Mouse (Mus musculus) C2C12 (cell line): Measurements from ENCODE around the gene Ccdc40.

Source experiments
- CEBPB ChIP-seq: IDR thresholded peaks from one replicate; pipeline ENCODE4 v1.6.1; 2011; ENCODE audit warnings: low read depth, mild to moderate bottlenecking, control low read depth, moderate library complexity
- CTCF ChIP-seq: IDR thresholded peaks from one replicate; pipeline ENCODE4 v1.5.1; 2011; ENCODE audit not compliant: control insufficient read depth, insufficient read depth, insufficient read length
- FOSL1 ChIP-seq: IDR thresholded peaks from one replicate; pipeline ENCODE4 v1.8.0; 2011; ENCODE audit warnings: mild to moderate bottlenecking, low read length; ENCODE audit not compliant: poor library complexity, insufficient read depth, severe bottlenecking
- MAX ChIP-seq: IDR thresholded peaks from one replicate; pipeline ENCODE4 v1.6.1; 2011; ENCODE audit warnings: mild to moderate bottlenecking, control low read depth
- MYOD1 ChIP-seq: IDR thresholded peaks from one replicate; pipeline ENCODE4 v1.6.1; 2011; ENCODE audit warnings: low read depth; ENCODE audit not compliant: control insufficient read depth, insufficient read length
- MYOG ChIP-seq: IDR thresholded peaks from one replicate; pipeline ENCODE4 v1.6.1; 2011; ENCODE audit not compliant: control insufficient read depth, insufficient read length; ENCODE audit errors: extremely low read depth
- USF1 ChIP-seq: IDR thresholded peaks from one replicate; pipeline ENCODE4 v1.6.1; 2011; ENCODE audit warnings: low read depth, mild to moderate bottlenecking, control low read depth, moderate library complexity

DNA sequence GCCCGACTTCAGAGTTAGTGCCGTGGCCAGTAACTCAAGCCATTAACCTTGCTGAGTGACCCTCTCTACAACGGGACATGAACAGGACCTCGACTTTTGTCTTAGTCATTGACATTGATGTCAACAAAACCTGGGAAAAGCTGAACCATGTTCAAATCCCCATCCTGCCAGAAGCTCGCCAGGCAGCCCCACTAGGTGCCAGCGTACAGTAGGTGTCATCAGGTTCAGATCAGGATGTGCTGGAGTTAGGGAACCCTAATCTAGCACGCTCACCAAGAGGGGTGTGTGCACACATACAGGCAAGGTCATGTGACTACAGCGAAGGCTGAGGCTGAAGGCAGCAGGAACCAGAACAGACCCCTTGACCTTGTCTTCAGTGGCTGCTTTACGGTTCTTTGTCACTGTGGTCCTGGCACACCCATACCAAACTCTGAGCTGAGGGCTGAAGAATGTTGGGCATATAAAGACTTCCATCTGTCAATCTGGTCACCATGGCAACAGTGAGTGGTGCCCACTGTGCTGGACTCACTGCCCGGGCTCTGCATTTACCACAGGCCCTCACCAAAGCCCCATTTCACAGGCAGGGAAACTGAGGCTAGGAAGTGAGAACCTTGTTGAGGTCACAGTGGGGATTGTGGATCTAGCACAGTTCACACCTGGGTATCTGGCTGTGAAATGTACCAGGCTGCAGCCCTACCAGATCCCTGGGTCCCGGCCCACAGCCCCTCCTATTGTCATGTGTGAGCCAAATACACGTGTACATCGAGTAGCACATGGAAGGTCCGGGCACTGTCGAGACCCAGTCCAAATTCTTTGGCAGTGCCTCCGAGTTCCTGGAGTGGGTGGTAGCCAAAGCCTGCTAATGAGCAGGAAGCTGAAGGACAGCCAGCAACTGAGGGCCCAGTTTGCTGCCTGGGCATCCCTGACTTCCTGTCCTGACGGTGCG, 30.5 kb upstream of the Ccdc40 start:
- TF ChIP-seq CTCF (no peak), MAX (no peak), CEBPB (no peak), USF1 (no peak), MYOG (no peak), MYOD1 (no peak), FOSL1 (no peak)
